Mouse (Mus musculus): ENCODE measurements around the gene Micu1.

Gene Micu1

GRCm38 (mm10) chr10:59777246-59777645 lies 75.0 kb downstream of the Micu1 start:
- no peak for DNase-seq (ENCODE audit: low read depth)

- no peak for DNase-seq (ENCODE audit: low read depth)
These were observed 75.9 kb downstream of the Micu1 start for GRCm38 (mm10) chr10:59778137-59778710.

DNA sequence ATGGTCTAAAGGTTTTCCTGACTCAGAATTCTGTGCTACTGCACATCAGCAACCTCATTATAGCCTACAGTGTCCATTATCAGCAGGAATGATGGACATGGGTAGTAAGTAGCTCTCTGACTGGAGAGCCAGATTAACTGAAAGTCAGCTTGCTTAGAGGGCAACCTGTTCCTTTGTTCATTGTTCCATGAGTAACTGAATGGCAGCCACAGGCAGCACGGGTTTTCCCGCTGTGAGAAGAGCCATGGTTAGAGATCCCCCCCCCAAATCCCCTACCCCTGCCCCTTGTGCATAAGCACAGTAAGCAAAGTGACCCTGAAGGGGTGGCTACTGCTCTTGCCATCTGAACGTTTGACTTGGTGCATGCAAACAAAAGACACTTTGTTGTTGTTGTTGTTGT lies 78.4 kb downstream of the Micu1 start:
- no peak for DNase-seq (ENCODE audit: low read depth)

GRCm38 (mm10) chr10:59781205-59781931 lies 79.1 kb downstream of the Micu1 start:
- no peak for DNase-seq (ENCODE audit: low read depth)

DNA sequence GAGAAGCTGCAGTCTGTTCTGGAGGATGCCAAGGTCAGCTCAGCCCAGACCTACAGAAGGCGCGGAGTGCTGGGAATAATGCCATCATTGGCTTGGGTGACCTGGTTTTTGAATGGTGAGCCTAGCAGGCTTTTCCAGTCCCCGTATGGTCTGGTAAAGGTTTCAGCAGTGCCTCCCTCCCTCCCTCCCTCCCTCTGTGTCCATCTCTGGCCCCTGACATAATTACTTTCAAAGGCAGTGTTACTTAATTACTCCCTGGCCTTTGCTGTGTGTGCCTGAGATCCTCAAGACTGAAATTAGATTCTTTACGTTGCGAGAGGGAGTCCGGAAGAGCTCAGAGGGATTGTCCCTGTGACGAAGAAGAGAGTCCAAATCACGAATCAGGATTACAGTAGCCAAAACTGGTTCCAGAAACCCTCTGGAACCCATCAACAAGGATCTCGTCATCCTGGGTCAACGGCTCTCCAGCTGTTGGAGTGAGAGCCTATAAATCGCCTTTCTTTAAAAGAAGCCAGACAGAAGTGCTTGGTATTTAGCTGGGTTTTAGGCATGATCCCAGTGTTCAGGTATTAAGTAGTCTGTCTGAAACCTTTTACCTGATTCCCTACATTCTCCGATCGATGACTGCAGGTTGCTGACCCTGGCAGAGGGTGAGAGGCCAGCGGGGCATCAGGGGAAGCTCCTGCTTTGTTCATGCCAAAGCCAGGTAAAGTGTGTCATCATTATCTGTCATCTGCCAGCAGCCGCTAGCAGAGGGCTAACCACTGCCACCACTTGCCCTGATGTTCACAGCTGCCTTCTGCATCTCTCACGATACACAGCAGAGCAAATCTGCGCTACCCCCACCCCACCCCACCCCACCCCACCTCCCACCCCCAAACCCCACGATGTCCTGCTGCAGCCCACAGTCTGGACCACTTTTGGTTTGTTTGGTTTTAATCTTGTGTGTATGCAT lies 82.7 kb downstream of the Micu1 start:
- DNase-seq (ENCODE audit: low read depth) = no peak

DNA sequence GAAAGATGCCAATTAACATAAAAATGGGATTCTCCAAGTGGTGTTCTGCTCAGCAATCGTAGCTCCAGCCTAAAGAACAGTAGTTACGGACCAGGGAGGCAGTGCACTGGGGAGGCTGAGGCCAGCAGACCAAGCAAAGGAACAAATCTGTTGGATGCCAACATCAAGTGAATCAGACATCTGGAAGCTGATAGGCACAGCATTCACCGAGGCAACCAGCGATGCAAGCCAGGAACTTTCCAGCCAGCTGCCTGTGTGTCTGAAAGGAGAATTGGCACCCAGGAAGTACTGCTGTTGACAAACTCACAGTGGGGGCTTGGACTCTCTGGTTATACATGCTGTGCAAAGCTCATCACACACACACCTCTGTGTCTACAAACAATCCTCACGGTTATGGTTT lies 84.0 kb downstream of the Micu1 start:
- no peak for DNase-seq (ENCODE audit: low read depth)

GRCm38 (mm10) chr10:59787140-59787800 lies 85.0 kb downstream of the Micu1 start:
- DNase-seq (ENCODE audit: low read depth) = peak; percentile 15

DNA sequence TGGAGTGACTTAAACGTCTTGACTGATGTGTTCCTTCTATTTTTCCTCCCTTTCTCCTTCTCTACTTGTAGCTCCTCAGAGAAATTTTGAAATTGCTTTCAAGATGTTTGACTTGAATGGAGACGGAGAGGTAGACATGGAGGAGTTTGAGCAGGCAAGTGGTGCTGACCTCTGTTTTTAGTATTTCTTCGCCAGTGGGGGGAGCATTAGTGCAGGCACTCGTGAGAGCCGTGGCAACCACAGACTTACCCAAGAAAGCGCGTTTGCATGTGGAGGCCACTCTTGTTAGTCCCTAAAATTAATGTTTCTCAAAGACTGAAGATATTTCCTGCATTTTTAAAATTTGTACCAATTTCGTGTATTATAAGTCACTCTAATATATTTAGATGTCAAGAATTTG lies 85.6 kb downstream of the Micu1 start:
- DNase-seq (ENCODE audit: low read depth) = no peak

GRCm38 (mm10) chr10:59790291-59790929 lies 88.1 kb downstream of the Micu1 start:
- no peak for DNase-seq (ENCODE audit: low read depth)

- no peak for DNase-seq (ENCODE audit: low read depth)
These were observed 89.6 kb downstream of the Micu1 start for GRCm38 (mm10) chr10:59791896-59792295.

GRCm38 (mm10) chr10:59792575-59793176 lies 90.4 kb downstream of the Micu1 start:
- peak; percentile 36 for DNase-seq (ENCODE audit: low read depth)

DNA sequence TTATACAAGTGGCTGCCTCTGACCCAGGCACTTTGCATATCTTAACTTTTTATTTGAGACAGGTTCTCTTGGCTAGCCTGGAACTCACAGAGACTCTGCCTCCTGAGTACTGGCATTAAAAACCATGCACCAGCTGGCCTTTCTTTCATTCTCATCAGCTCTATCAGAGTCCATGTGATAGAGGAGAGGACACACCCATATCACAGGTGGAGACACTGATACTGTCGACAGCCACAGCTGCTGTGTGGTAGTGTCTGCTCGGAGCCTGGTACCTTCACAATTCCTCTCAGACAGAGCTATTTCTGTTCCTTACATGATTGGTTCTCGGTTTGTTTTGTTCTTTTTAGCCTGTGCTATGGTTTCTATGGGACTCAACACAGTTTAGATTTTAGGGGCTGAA lies 91.2 kb downstream of the Micu1 start:
- no peak for DNase-seq (ENCODE audit: low read depth)

GRCm38 (mm10) chr10:59795085-59795484 lies 92.8 kb downstream of the Micu1 start:
- no peak for DNase-seq (ENCODE audit: low read depth)

GRCm38 (mm10) chr10:59795902-59796301 lies 93.6 kb downstream of the Micu1 start:
- no peak for DNase-seq (ENCODE audit: low read depth)

GRCm38 (mm10) chr10:59798371-59798770 lies 96.1 kb downstream of the Micu1 start:
- DNase-seq (ENCODE audit: low read depth) = no peak

- no peak for DNase-seq (ENCODE audit: low read depth)
These were observed 97.2 kb downstream of the Micu1 start for GRCm38 (mm10) chr10:59799303-59800044.

- no peak for DNase-seq (ENCODE audit: low read depth)
These were observed 97.9 kb downstream of the Micu1 start for GRCm38 (mm10) chr10:59800159-59800558.

- no peak for DNase-seq (ENCODE audit: low read depth)
These were observed 98.7 kb downstream of the Micu1 start for GRCm38 (mm10) chr10:59800826-59801501.

- no peak for DNase-seq (ENCODE audit: low read depth)
These were observed 106.4 kb downstream of the Micu1 start for GRCm38 (mm10) chr10:59808677-59809076.

GRCm38 (mm10) chr10:59809991-59810574 lies 107.8 kb downstream of the Micu1 start:
- DNase-seq (ENCODE audit: low read depth) = no peak

Measured in naive thymus-derived CD4-positive, alpha-beta T cell, adult 2 months (primary cell).